Mouse (Mus musculus) kidney, adult 2 months (tissue): Measurements from ENCODE around the gene Slc11a2. TPM values are rescaled to one million over a fixed set of nuclear protein-coding genes. Genes with fewer than 3 reads are reported as not detected.
A peak's percentile ranks its signal among the peaks of the same experiment; 100 is the strongest.

Experiments
- DNase-seq: peaks from one replicate; pipeline ENCODE4 v3.0.0; 2021
- H3K27ac ChIP-seq: fragments of 200-500 bp; 2 replicates; pipeline ENCODE4 v1.5.1; 2012; ENCODE audit warnings: low read depth, low read length, control low read depth, inconsistent platforms; ENCODE audit not compliant: insufficient read depth
- H3K27me3 ChIP-seq: fragments of 200-500 bp; replicated peaks from 2 replicates; pipeline ENCODE4 v1.6.1; 2012; ENCODE audit warnings: mild to moderate bottlenecking, moderate library complexity, low read length, inconsistent platforms; ENCODE audit not compliant: control insufficient read depth, insufficient read depth
- H3K36me3 ChIP-seq: fragments of 200-500 bp; 2 replicates; pipeline ENCODE4 v1.6.1; 2012; ENCODE audit warnings: mild to moderate bottlenecking, moderate library complexity, low read length, inconsistent platforms; ENCODE audit not compliant: control insufficient read depth, insufficient read depth
- H3K4me1 ChIP-seq: fragments of 200-500 bp; 2 replicates; pipeline ENCODE4 v1.6.1; 2011; ENCODE audit warnings: low read length; ENCODE audit not compliant: control insufficient read depth, insufficient read depth
- H3K4me3 ChIP-seq: fragments of 200-500 bp; 2 replicates; pipeline ENCODE4 v1.5.1; 2011; ENCODE audit warnings: mild to moderate bottlenecking, low read depth, low read length, control low read depth; ENCODE audit not compliant: insufficient read depth
- CTCF ChIP-seq: fragments of 200-500 bp; conservative IDR thresholded peaks from 2 replicates; pipeline ENCODE4 v1.5.1; 2011; ENCODE audit warnings: low read depth, mild to moderate bottlenecking, control low read depth, low read length, moderate library complexity, mixed read lengths; ENCODE audit not compliant: insufficient read depth, insufficient read length
- POLR2A ChIP-seq: fragments of 200-500 bp; IDR thresholded peaks from one replicate; pipeline ENCODE4 v1.6.1; 2011; ENCODE audit warnings: low read depth, low read length, control low read depth
- WGBS: fragments of 180-500 bp; shearing (Covaris S2); methylation state at CpG from one replicate; pipeline ENCODE4 v1.1.7; 2018; 5-methylcytosine and 5-hydroxymethylcytosine counted together
- polyA plus RNA-seq: library from polyadenylated mRNA; depleted of rRNA; stranded (reverse); fragments of >200 nt; gene quantifications from 2 replicates; pipeline ENCODE4 v1.2.3, GENCODE M21; 2012

The Slc11a2 gene
- polyA plus RNA-seq, 1 experiment: 97.1 TPM

DNA sequence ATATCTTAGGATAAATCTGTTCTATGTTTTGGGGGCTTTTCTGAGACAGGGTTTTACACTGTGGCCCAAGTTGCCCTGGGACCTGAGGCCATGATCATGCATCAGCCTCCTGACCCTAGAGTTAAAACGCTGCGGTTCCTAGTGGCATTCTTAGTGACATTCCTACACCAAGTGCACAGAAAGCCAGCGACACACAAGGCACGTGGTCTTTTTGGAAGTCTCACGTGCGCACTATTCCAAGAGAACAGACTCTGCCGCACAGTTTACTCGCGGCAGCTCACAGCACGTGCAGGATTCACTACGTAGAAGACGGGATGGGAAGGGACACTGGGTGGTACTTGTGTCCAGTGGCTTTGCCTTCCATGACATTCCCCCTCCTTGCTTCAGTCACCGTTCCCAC is 9.9 kb downstream of the Slc11a2 start:
- no peaks in the 10 kb centered on the region for H3K36me3 ChIP-seq
- 75% methylated on average over 13 of the region's 13 CpGs for WGBS
- peaks cover 67% of the 10 kb centered on the region for H3K4me1 ChIP-seq
- peak overlapping the region; percentile 2; the same call in 1 of the 2 replicates for H3K27ac ChIP-seq
- TF ChIP-seq CTCF (no peak), POLR2A (no peak)
- H3K4me3 ChIP-seq: no peak overlapping the region
- peak; percentile 52 for DNase-seq
- H3K27me3 ChIP-seq: no peaks in the 10 kb centered on the region

DNA sequence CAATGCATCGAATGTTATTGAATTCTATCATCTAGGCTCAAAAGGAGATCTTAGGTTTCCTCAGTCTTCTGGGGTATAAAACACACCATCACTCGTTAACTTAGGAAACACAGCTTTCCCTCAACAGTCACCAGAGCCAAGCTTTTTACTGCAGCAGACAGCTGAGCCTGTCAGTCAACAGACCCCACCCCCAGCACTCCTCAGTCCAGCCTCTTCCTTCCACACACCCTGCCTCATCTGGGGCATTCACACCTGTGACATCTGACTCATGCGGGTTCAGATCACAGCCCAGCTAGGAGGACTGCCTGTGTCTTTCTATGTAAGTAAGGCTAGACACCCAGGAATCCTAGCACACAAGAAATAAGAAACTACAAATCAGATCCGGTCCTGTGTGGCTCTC is 10.9 kb downstream of the Slc11a2 start:
- Histone ChIP-seq H3K27ac (peak overlapping the region; percentile 70), H3K27me3 (no peaks in the 10 kb centered on the region), H3K4me3 (no peak overlapping the region), H3K36me3 (no peaks in the 10 kb centered on the region; the same call in 1 of the 2 replicates), H3K4me1 (peaks cover 61% of the 10 kb centered on the region)
- peak; percentile 68 for DNase-seq
- 49% methylated on average over 4 of the region's 4 CpGs for WGBS
- TF ChIP-seq POLR2A (no peak), CTCF (no peak)

DNA sequence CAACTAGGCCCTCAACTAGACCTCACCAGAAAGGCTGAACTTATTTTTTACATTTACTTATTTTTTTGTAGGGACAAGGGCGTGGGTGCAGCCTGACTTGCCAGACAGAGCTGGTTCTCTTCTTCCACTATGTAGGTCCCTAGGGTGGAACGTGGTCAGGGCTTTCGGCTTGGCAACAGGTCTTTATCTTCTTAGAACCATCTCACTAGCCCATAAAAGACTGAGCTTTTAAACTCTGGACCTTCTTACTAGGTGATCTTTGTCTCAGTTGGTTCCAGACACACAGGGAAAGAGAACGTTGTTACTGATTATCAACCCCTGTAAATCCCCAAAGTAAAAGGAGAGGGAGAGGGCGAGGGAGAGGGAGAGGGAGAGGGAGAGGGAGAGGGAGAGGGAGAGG is 11.6 kb downstream of the Slc11a2 start:
- H3K27ac ChIP-seq: peak overlapping the region; percentile 87
- H3K27me3 ChIP-seq: no peaks in the 10 kb centered on the region
- H3K4me1 ChIP-seq: peaks cover 59% of the 10 kb centered on the region
- TF ChIP-seq POLR2A: no peak
- no peak for TF ChIP-seq CTCF
- peak; percentile 80 for DNase-seq
- no peaks in the 10 kb centered on the region; the same call in 1 of the 2 replicates for H3K36me3 ChIP-seq
- 43% methylated on average over 4 of the region's 5 CpGs for WGBS
- no peak overlapping the region for H3K4me3 ChIP-seq

DNA sequence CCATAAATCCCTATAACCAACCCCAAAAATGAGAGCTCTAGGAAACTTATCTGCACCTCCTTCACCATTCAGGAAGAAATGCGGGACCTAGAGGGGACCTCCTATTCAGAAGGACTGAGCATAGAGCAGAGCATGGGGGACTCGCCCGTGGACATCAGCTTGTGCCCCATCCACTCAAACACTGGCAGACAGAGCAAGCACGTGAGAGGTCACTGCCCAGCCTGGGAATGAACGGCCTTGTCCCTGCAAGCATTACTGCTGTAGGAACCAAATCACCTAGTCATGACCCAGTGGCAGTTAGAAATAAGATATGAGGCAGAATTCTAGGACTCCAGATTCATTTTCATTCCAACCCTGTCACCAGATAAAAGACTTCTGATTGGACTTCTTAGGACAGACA is 13.1 kb downstream of the Slc11a2 start:
- DNase-seq: peak; percentile 61
- peak overlapping the region; percentile 87 for H3K27ac ChIP-seq
- 53% methylated on average over 5 of the region's 5 CpGs for WGBS

DNA sequence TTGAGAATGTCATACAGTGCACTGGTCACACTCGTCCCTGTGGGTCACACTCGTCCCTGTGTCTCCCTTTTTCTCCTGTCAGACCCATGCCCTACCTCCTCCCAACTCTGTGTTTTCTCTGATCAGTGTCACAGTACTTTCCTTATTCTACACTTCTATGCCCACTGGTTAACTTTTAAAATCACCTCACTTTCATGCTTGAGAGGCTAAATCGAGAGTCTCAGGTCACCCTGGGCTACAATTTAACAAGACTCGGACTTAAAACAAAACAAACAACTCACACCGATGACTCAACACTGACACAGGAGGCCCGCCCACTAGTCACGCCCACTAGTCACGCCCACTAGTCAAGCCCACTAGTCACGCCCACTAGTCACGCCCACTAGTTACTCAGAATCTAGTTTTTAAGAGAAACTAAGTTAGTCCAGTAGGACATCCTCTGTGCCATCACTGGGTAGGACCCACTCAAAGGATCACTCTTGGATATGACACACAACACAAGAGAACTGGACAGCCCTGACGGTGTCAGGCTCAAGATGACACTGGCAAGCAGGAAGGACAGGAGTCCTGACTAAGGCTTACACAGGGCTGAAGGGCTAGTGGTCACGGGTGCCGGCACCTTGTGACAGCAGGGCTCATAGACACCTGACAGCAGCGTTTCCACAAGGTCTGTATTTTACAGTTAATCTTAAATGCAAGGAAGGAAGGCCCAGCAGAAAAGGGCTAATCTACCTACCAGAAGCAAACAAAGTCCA is 13.8 kb downstream of the Slc11a2 start:
- Histone ChIP-seq H3K36me3 (no peaks in the 10 kb centered on the region; the same call in 1 of the 2 replicates), H3K4me3 (no peak overlapping the region), H3K27me3 (no peaks in the 10 kb centered on the region), H3K4me1 (peaks cover 48% of the 10 kb centered on the region), H3K27ac (peak overlapping the region; percentile 87)
- DNase-seq: peak; percentile 95
- TF ChIP-seq POLR2A (no peak), CTCF (no peak)
- WGBS: 27% methylated on average over 14 of the region's 14 CpGs

More for the DNA sequence above, 13.1 kb downstream of the Slc11a2 start:
- Histone ChIP-seq H3K4me1 (peaks cover 48% of the 10 kb centered on the region), H3K4me3 (no peak overlapping the region), H3K36me3 (no peaks in the 10 kb centered on the region; the same call in 1 of the 2 replicates), H3K27me3 (no peaks in the 10 kb centered on the region)
- TF ChIP-seq POLR2A: no peak

DNA sequence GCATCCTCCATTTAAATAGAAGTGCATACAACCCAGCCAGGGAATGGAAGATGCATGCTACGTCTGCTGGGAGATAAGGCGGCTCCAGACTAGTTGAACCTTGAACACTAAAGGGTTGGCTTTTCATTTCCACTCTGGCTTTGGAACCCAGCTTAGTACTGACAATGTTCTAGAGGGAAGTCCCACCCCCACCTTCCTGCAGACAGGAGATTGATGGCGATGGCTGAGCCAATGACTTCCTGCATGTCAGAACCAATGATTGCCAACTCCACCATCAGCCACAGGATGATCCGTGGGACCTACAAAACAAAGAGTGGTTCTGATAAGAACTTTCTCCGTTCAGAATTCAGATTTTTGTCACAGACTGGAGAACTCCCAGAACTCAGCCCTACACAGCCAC is 18.8 kb downstream of the Slc11a2 start:
- Histone ChIP-seq H3K4me1 (peaks cover 31% of the 10 kb centered on the region), H3K36me3 (no peaks in the 10 kb centered on the region; the same call in 1 of the 2 replicates), H3K27me3 (no peaks in the 10 kb centered on the region), H3K27ac (no peak overlapping the region), H3K4me3 (no peak overlapping the region)
- TF ChIP-seq POLR2A (no peak), CTCF (no peak)
- DNase-seq: peak; percentile 55
- WGBS: 28% methylated on average over 5 of the region's 5 CpGs

DNA sequence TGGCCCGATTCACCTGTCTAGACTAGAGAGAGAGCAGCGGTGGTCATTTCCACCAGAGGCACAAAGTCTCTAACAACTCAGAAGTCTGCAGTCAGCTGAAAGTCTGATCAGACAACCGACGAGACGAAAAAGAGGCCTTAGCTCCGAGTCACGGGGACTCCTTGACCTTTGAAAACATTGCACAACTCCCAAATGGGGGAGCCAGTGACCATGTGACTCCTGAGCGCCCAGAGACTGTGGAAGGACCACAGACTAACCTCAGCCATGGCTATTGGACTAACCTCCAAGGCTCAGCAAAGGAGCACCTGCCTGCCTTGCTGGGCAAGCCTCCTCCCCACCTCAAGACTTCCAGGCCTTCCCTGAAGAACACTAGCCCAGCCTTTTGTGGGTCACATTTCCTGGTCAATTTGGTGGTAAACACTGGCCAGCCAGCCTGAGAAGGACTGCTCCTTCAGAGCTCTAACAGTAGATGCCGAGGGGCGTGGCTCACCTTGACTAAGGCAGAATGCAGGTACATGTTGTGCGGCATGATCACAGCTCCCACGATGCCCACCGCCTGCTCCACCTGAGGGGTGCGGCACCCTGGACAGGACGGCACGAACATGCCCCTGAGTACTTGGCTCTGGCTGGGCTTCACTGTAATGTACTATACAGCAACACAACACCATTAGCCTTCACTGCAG is 21.4 kb downstream of the Slc11a2 start:
- Histone ChIP-seq H3K27me3 (no peaks in the 10 kb centered on the region), H3K4me1 (peaks cover 29% of the 10 kb centered on the region), H3K27ac (peak overlapping the region; percentile 72), H3K4me3 (peak overlapping the region; percentile 19; the same call in 1 of the 2 replicates), H3K36me3 (no peaks in the 10 kb centered on the region; the same call in 1 of the 2 replicates)
- 60% methylated on average over 16 of the region's 16 CpGs for WGBS
- peak; percentile 93 for DNase-seq
- TF ChIP-seq CTCF (no peak), POLR2A (no peak)
